Mouse (Mus musculus): Measurements from ENCODE around the gene Olfr294.

The Olfr294 gene

DNA sequence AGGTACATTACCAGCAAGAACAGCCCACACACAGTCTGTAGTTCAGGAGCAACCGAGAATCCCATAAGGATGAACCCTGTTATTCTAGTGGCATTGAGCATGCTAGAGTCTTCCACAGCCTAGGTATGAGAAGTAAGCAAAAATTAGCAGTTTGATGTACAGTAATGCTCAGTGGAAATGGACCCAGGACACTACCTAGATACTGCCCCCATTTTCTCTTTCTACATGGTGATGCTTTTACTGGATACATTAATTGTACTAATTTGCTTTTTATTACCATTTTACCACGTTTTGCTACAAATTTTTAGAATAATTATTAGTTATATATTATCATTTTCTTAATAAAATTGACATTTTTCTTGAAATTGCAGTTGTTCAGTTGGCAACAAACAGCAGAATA is at the start of gene Olfr294:
Gene Olfr294, minus strand, starts transcription at position 101 of the 400 bp plus-strand sequence.
- DNase-seq (ENCODE audit: low spot score): no peak

DNA sequence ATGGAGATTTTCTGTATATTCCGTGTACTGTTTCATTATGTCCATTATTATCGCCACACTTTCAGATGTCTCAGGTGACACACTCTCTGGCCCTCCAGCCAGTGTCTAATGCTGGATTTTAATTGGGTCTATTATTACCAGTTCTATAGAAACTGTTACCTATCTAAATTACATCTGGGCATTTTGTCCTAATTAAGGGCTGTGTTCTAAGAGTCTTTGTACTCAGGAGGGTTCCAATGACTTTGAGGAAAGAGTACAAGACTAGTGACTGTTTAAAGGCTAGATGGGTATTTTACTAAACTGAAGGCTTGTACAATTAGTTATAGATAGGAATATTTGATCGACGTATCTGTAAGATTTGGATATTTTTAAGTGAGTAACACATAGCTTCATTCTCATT is 32.3 kb upstream of the Olfr294 start, which contains the start of gene Olfr293:
Gene Olfr293, plus strand, starts transcription at position 301 of the 400 bp plus-strand sequence.
- no peak for DNase-seq (ENCODE audit: low spot score)

DNA sequence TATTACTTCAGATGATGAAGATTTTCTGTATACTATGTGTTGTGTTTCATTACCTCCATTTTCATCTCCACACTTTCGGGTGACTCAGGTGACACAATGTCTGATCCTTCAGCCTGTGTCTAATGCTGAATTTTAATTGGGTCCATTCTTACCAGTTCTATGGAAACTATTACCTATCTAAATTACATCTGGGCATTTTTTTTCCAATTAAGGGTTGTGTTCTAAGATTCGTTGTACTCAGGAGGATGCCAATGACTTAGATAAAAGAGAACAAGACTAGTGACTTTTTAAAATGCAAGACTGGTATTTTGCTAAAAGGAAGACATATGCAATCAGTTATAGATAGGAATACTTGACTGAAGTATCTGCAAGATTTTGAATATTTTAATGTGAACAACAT is 32.9 kb downstream of the Olfr294 start, which contains the start of gene Olfr295:
Gene Olfr295, plus strand, starts transcription at position 301 of the 400 bp plus-strand sequence.
- DNase-seq (ENCODE audit: low spot score): no peak

All from urinary bladder, postnatal 14 days (tissue).